Mouse (Mus musculus): ENCODE data around the gene Kcnk3.

- TF ChIP-seq CTCF (IDR thresholded peaks at IDR 0.05; ENCODE audit: insufficient read depth, low read depth, low read length), result no peak
- TF ChIP-seq POLR2A (IDR thresholded peaks at IDR 0.05; ENCODE audit: insufficient read depth, low read depth, low read length), result no peak
These were observed 4.5 kb downstream of the Kcnk3 start for GRCm38 (mm10) chr5:30592279-30592980.
